Mouse (Mus musculus): ENCODE measurements around the gene Igsf21. TPM values are rescaled to one million over a fixed set of nuclear protein-coding genes. Genes with fewer than 3 reads are reported as not detected.

The Igsf21 gene
- not detected for polyA plus RNA-seq (2021)

- in situ Hi-C loops (cut with MboI; ENCODE audit: low pct_unique_long_range_greater_than_20kb): no loop called here
- DNase-seq (ENCODE audit: low read depth, low spot score) (no peak), ATAC-seq (no peak)
- POLR2A ChIA-PET: no interaction called here
- TF ChIP-seq CTCF (IDR thresholded peaks at IDR 0.05): no peak
- CTCF ChIA-PET: no interaction called here
- peaks cover 24% of the 10 kb centered on the region for H3K27me3 ChIP-seq
Observed at GRCm38 (mm10) chr4:140246180-140247005, at the start of gene Igsf21. TSS of gene Igsf21 (minus strand) at chr4:140246784.

- POLR2A ChIA-PET: no interaction called here
- ATAC-seq (no peak), DNase-seq (ENCODE audit: low read depth, low spot score) (no peak)
- H3K27me3 ChIP-seq: no peaks in the 10 kb centered on the region
- CTCF ChIA-PET: no interaction called here
- in situ Hi-C loops (cut with MboI; ENCODE audit: low pct_unique_long_range_greater_than_20kb): no loop called here
- TF ChIP-seq CTCF (IDR thresholded peaks at IDR 0.05): no peak
Observed at GRCm38 (mm10) chr4:140285726-140286316, 39.2 kb upstream of the Igsf21 start.

GRCm38 (mm10) chr4:140283398-140283797 is 36.8 kb upstream of the Igsf21 start:
- ChIA-PET POLR2A (no interaction called here), CTCF (interaction anchor here (1.4 kb wide), 1 partner anchor 13 kb away, joined by 3 read pairs; no protein-coding TSS in a partner anchor)
- no peak for ATAC-seq
- in situ Hi-C loops (cut with MboI; ENCODE audit: low pct_unique_long_range_greater_than_20kb): no loop called here
- DNase-seq (ENCODE audit: low read depth, low spot score): peak; percentile 12
- TF ChIP-seq CTCF (IDR thresholded peaks at IDR 0.05): no peak
- no peaks in the 10 kb centered on the region for H3K27me3 ChIP-seq

- ChIA-PET POLR2A (no interaction called here), CTCF (no interaction called here)
- no peaks in the 10 kb centered on the region for H3K27me3 ChIP-seq
- in situ Hi-C loops (cut with MboI; ENCODE audit: low pct_unique_long_range_greater_than_20kb): no loop called here
- no peak for ATAC-seq
- TF ChIP-seq CTCF (IDR thresholded peaks at IDR 0.05): no peak
- DNase-seq (ENCODE audit: low read depth, low spot score): no peak
Observed at GRCm38 (mm10) chr4:140278269-140278668, 31.7 kb upstream of the Igsf21 start.

- POLR2A ChIA-PET: no interaction called here
- CTCF ChIA-PET: no interaction called here
- ATAC-seq (no peak), DNase-seq (ENCODE audit: low read depth, low spot score) (no peak)
- in situ Hi-C loops (cut with MboI; ENCODE audit: low pct_unique_long_range_greater_than_20kb): no loop called here
- no peaks in the 10 kb centered on the region for H3K27me3 ChIP-seq
- TF ChIP-seq CTCF (IDR thresholded peaks at IDR 0.05): no peak
Observed at GRCm38 (mm10) chr4:140271913-140272312, 25.3 kb upstream of the Igsf21 start.

GRCm38 (mm10) chr4:140270451-140270850 is 23.9 kb upstream of the Igsf21 start:
- in situ Hi-C loops (cut with MboI; ENCODE audit: low pct_unique_long_range_greater_than_20kb): no loop called here
- ChIA-PET POLR2A (no interaction called here), CTCF (interaction anchor here (1.3 kb wide), 1 partner anchor 13 kb away, joined by 3 read pairs; no protein-coding TSS in a partner anchor)
- no peak for TF ChIP-seq CTCF (IDR thresholded peaks at IDR 0.05)
- ATAC-seq: no peak
- no peak for DNase-seq (ENCODE audit: low read depth, low spot score)
- no peaks in the 10 kb centered on the region for H3K27me3 ChIP-seq

GRCm38 (mm10) chr4:140269184-140269840 is 22.7 kb upstream of the Igsf21 start:
- no peaks in the 10 kb centered on the region for H3K27me3 ChIP-seq
- ChIA-PET CTCF (interaction anchor here (1.3 kb wide), 1 partner anchor 14 kb away, joined by 3 read pairs; no protein-coding TSS in a partner anchor), POLR2A (no interaction called here)
- DNase-seq (ENCODE audit: low read depth, low spot score) (no peak), ATAC-seq (no peak)
- no peak for TF ChIP-seq CTCF (IDR thresholded peaks at IDR 0.05)
- in situ Hi-C loops (cut with MboI; ENCODE audit: low pct_unique_long_range_greater_than_20kb): no loop called here

- DNase-seq (ENCODE audit: low read depth, low spot score) (no peak), ATAC-seq (no peak)
- CTCF ChIA-PET: no interaction called here
- in situ Hi-C loops (cut with MboI; ENCODE audit: low pct_unique_long_range_greater_than_20kb): no loop called here
- POLR2A ChIA-PET: no interaction called here
- TF ChIP-seq CTCF (IDR thresholded peaks at IDR 0.05): no peak
- H3K27me3 ChIP-seq: no peaks in the 10 kb centered on the region
Observed at GRCm38 (mm10) chr4:140267835-140268234, 21.3 kb upstream of the Igsf21 start.

GRCm38 (mm10) chr4:140267086-140267485 is 20.5 kb upstream of the Igsf21 start:
- CTCF ChIA-PET: no interaction called here
- in situ Hi-C loops (cut with MboI; ENCODE audit: low pct_unique_long_range_greater_than_20kb): no loop called here

GRCm38 (mm10) chr4:140258968-140259367 is 12.4 kb upstream of the Igsf21 start:
- TF ChIP-seq CTCF (IDR thresholded peaks at IDR 0.05): no peak
- H3K27me3 ChIP-seq: peaks cover 4% of the 10 kb centered on the region
- in situ Hi-C loops (cut with MboI; ENCODE audit: low pct_unique_long_range_greater_than_20kb): no loop called here
- DNase-seq (ENCODE audit: low read depth, low spot score) (no peak), ATAC-seq (no peak)
- POLR2A ChIA-PET: no interaction called here
- CTCF ChIA-PET: no interaction called here

More at GRCm38 (mm10) chr4:140267086-140267485, 20.5 kb upstream of the Igsf21 start:
- no peaks in the 10 kb centered on the region for H3K27me3 ChIP-seq
- no peak for ATAC-seq
- TF ChIP-seq CTCF (IDR thresholded peaks at IDR 0.05): no peak
- DNase-seq (ENCODE audit: low read depth, low spot score): no peak
- POLR2A ChIA-PET: no interaction called here

- in situ Hi-C loops (cut with MboI; ENCODE audit: low pct_unique_long_range_greater_than_20kb): loop anchor here (5.0 kb wide), 1 partner anchor 295 kb away; no protein-coding TSS in a partner anchor
- ChIA-PET CTCF (no interaction called here), POLR2A (no interaction called here)
- DNase-seq (ENCODE audit: low read depth, low spot score): no peak
- peaks cover 8% of the 10 kb centered on the region for H3K27me3 ChIP-seq
- TF ChIP-seq CTCF (IDR thresholded peaks at IDR 0.05): peak; percentile 55
- ATAC-seq: no peak
Observed at GRCm38 (mm10) chr4:140252369-140252768, 5.8 kb upstream of the Igsf21 start.
